Mouse (Mus musculus) forebrain, embryonic 14.5 days (tissue): ENCODE data around the gene Ubash3b. TPM values are rescaled to one million over a fixed set of nuclear protein-coding genes. Genes with fewer than 3 reads are reported as not detected.
A peak's percentile ranks its signal among the peaks of the same experiment; 100 is the strongest.

Source experiments
- ATAC-seq: fragments of 200-750 bp; cut with Nextera tagmentation; 2 replicates; pipeline ENCODE4 v1.8.0; 2017; ENCODE audit warnings: mild to moderate bottlenecking, moderate library complexity
- DNase-seq: peaks from one replicate; pipeline ENCODE4 v3.0.0-alpha.2; 2015; ENCODE audit warnings: low spot score
- H3K27ac ChIP-seq: fragments of 300-500 bp; sonication (generic); 2 replicates; pipeline ENCODE4 v1.5.1; 2014; ENCODE audit warnings: low read depth, mild to moderate bottlenecking, control low read depth, low read length, moderate library complexity
- H3K27me3 ChIP-seq: fragments of 300-500 bp; sonication (generic); replicated peaks from 2 replicates; pipeline ENCODE4 v1.6.1; 2014; ENCODE audit warnings: low read length, control low read depth, mixed read lengths; ENCODE audit not compliant: control insufficient read depth, insufficient read depth
- H3K36me3 ChIP-seq: fragments of 300-500 bp; sonication (generic); 2 replicates; pipeline ENCODE4 v1.6.1; 2014; ENCODE audit warnings: low read length, control low read depth; ENCODE audit not compliant: control insufficient read depth, insufficient read depth
- H3K4me1 ChIP-seq: fragments of 300-500 bp; sonication (generic); 2 replicates; pipeline ENCODE4 v1.6.1; 2014; ENCODE audit warnings: antibody characterized with exemption, low read length, control low read depth; ENCODE audit not compliant: control insufficient read depth, insufficient read depth
- H3K4me2 ChIP-seq: fragments of 300-500 bp; sonication (generic); 2 replicates; pipeline ENCODE4 v1.6.1; 2014; ENCODE audit warnings: mild to moderate bottlenecking, control low read depth, low read length
- H3K4me3 ChIP-seq: fragments of 300-500 bp; sonication (generic); 2 replicates; pipeline ENCODE4 v1.5.1; 2014; ENCODE audit warnings: low read depth, low read length, control low read depth
- H3K9ac ChIP-seq: fragments of 300-500 bp; sonication (generic); 2 replicates; pipeline ENCODE4 v1.6.1; 2014; ENCODE audit warnings: mild to moderate bottlenecking, low read length, control low read depth, moderate library complexity
- H3K9me3 ChIP-seq: fragments of 300-500 bp; sonication (generic); replicated peaks from 2 replicates; pipeline ENCODE4 v1.6.1; 2016; ENCODE audit warnings: low read length, control low read depth, mixed read lengths; ENCODE audit not compliant: control insufficient read depth
- WGBS: fragments of 180-500 bp; shearing (Covaris S2); extraction: QIAGEN DNeasy Blood & Tissue Kit; methylation state at CpG from one replicate; pipeline ENCODE4 v1.1.7; 2014; 5-methylcytosine and 5-hydroxymethylcytosine counted together
- polyA plus RNA-seq: library from polyadenylated mRNA; unstranded; fragments of >200 nt; fragmentation: Nextera tagmentation; extraction: Ambion mirVana; gene quantifications from 2 replicates; pipeline ENCODE4 v1.2.1, GENCODE M21; 2014

The Ubash3b gene
- polyA plus RNA-seq, 1 experiment from 2014 or later = 13.8 TPM

GRCm38 (mm10) chr9:41007785-41008184 is 153.7 kb downstream of the Ubash3b start:
- Histone ChIP-seq H3K4me2 (no peak overlapping the region), H3K4me3 (no peak overlapping the region), H3K36me3 (no peaks in the 10 kb centered on the region), H3K4me1 (peaks cover 23% of the 10 kb centered on the region), H3K27ac (no peak overlapping the region), H3K27me3 (no peaks in the 10 kb centered on the region), H3K9me3 (no peaks in the 10 kb centered on the region), H3K9ac (no peak overlapping the region)
- ATAC-seq (no peak), DNase-seq (no peak)
- WGBS = 21% methylated on average over 1 of the region's 1 CpGs

GRCm38 (mm10) chr9:41004415-41004814 is 157.1 kb downstream of the Ubash3b start, which contains the start of gene Crtam:
Crtam (minus strand) TSS chr9:41004628.
- Histone ChIP-seq H3K9me3 (no peaks in the 10 kb centered on the region; the same call in 1 of the 2 replicates), H3K36me3 (no peaks in the 10 kb centered on the region), H3K27me3 (no peaks in the 10 kb centered on the region), H3K4me2 (no peak within 1 kb of the TSS), H3K27ac (no peak within 1 kb of the TSS), H3K4me1 (peaks cover 2% of the 10 kb centered on the region; the same call in 1 of the 2 replicates), H3K9ac (no peak within 1 kb of the TSS; the same call in 1 of the 2 replicates), H3K4me3 (no peak within 1 kb of the TSS)
- DNase-seq = no peak
- WGBS = 83% methylated on average over 4 of the region's 4 CpGs
- no peak for ATAC-seq

DNA sequence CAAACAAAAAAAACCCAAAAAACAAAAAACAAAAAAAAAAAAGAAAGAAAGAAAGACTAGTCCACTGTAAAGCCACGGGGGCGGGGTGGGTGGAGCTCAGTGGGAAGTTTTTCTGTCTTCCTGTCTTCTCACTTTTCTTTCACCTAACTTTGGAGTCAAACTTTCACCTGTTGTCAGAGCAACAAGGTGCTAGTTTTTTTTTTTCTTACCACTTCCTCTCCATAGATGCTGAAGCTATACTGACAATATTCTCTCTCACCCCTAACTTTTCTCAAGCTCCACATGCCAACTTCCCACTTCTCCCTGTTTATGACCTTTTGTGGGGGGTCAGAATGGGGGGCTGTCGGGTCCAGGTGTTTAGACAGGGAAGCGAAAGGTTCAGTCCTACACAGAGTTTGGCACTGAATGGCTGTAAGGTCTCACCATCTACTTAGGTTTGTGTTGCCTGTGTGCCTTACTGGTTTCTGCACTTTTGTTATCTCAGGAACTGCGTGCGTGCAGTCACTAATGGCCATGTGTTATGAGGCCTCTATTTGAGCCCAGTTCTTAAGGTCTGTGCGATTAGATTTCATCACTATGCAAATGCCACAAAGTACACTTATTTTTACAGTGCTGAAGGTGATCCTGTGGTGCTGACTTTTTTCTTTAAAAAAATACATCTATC is 164.2 kb downstream of the Ubash3b start:
- DNase-seq = no peak
- no peaks in the 10 kb centered on the region; the same call in 1 of the 2 replicates for H3K9me3 ChIP-seq
- H3K4me1 ChIP-seq = peaks cover 2% of the 10 kb centered on the region; the same call in 1 of the 2 replicates
- no peaks in the 10 kb centered on the region for H3K27me3 ChIP-seq
- H3K4me3 ChIP-seq = no peak overlapping the region
- no peak overlapping the region for H3K27ac ChIP-seq
- no peak for ATAC-seq
- no peak overlapping the region for H3K4me2 ChIP-seq
- H3K36me3 ChIP-seq = no peaks in the 10 kb centered on the region
- no peak overlapping the region for H3K9ac ChIP-seq
- WGBS = 89% methylated on average over 7 of the region's 7 CpGs

DNA sequence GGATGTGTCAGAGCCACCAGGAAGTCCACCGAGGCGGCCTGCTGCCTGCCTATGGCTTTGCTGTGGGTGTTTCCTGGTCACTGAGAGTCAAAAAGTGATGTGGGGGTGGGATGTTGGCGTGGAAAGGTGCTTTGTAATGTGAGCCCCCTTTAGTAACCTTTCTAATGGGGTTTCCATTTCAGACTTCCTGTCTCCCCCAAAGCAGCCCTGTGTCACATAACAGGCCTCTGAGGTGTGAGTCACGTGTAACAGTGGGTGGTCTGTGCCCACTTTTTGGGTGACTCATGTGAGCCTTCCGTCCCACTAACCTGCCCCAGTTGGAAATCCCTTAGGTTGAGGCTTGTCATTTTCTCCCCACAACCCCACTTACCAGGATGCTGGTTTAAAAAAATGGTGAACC is 167.4 kb downstream of the Ubash3b start:
- H3K9ac ChIP-seq = no peak overlapping the region
- no peak overlapping the region for H3K4me2 ChIP-seq
- H3K9me3 ChIP-seq = no peaks in the 10 kb centered on the region
- ATAC-seq = no peak
- WGBS = 85% methylated on average over 5 of the region's 5 CpGs
- H3K4me3 ChIP-seq = no peak overlapping the region
- H3K27me3 ChIP-seq = no peaks in the 10 kb centered on the region
- 0 out of 2 replicates have a peak, but pooled peaks cover 5% of the 10 kb centered on the region for H3K4me1 ChIP-seq
- no peak for DNase-seq
- no peaks in the 10 kb centered on the region for H3K36me3 ChIP-seq
- H3K27ac ChIP-seq = no peak overlapping the region

DNA sequence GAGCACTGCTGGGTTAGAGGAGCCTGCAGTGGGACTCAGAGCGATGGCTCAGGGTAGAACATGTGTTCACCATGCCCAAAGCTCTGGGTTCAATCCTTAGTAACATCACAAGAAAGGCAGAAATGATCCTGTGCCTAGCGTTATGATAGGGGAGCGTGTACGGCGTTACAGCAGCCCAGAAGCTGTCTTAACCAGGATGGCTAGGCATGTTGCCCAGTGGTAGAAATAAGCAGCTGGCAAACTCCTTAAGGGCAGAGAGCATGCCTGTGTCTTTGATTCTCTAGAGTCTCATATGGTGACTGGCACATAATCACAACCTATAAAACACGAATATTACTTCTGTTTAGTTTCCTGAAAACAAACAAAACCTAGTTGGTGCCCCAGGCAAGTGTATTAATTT is 170.0 kb downstream of the Ubash3b start:
- no peak overlapping the region for H3K27ac ChIP-seq
- 78% methylated on average over 6 of the region's 6 CpGs for WGBS

GRCm38 (mm10) chr9:40989940-40990588 is 171.4 kb downstream of the Ubash3b start:
- Histone ChIP-seq H3K27me3 (no peaks in the 10 kb centered on the region), H3K9ac (peak overlapping the region; percentile 42; the same call in 1 of the 2 replicates), H3K4me2 (no peak overlapping the region), H3K9me3 (no peaks in the 10 kb centered on the region), H3K4me1 (0 out of 2 replicates have a peak, but pooled peaks cover 5% of the 10 kb centered on the region), H3K4me3 (no peak overlapping the region), H3K36me3 (no peaks in the 10 kb centered on the region), H3K27ac (peak overlapping the region; percentile 30; the same call in 1 of the 2 replicates)
- peak; percentile 84 for ATAC-seq
- WGBS = 43% methylated on average over 4 of the region's 4 CpGs
- DNase-seq = peak; percentile 93

More for the DNA sequence above, 170.0 kb downstream of the Ubash3b start:
- Histone ChIP-seq H3K4me3 (no peak overlapping the region), H3K36me3 (no peaks in the 10 kb centered on the region), H3K9ac (no peak overlapping the region), H3K4me1 (0 out of 2 replicates have a peak, but pooled peaks cover 5% of the 10 kb centered on the region), H3K9me3 (no peaks in the 10 kb centered on the region), H3K27me3 (no peaks in the 10 kb centered on the region), H3K4me2 (no peak overlapping the region)
- DNase-seq (peak; percentile 52), ATAC-seq (no peak)

DNA sequence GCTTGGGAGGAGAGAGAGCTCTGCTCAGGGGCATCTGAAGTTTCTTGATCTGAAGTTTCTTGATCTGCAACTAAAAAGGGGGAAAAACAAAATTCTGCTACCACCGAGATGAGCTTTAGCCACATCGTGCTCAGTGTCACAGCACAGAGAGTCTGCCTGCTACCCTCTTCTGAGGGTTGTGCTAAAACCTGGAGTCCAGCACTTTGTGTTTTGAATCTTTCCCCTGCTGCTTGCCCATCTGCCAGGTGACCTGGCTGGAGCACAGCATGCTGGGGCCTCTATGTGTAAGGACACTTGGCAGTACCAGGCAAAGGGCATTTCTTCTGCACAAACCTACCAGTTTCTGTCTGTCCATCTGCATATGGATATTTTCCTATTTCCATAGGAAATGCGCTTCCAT is 177.2 kb downstream of the Ubash3b start:
- Histone ChIP-seq H3K4me3 (no peak overlapping the region), H3K9me3 (no peaks in the 10 kb centered on the region), H3K4me2 (no peak overlapping the region), H3K27me3 (no peaks in the 10 kb centered on the region), H3K9ac (no peak overlapping the region), H3K27ac (no peak overlapping the region), H3K36me3 (no peaks in the 10 kb centered on the region), H3K4me1 (no peaks in the 10 kb centered on the region)
- ATAC-seq (no peak), DNase-seq (no peak)
- 70% methylated on average over 3 of the region's 3 CpGs for WGBS

GRCm38 (mm10) chr9:40983758-40984157 is 177.7 kb downstream of the Ubash3b start:
- no peaks in the 10 kb centered on the region for H3K4me1 ChIP-seq
- H3K9ac ChIP-seq = no peak overlapping the region
- WGBS = 86% methylated on average over 3 of the region's 3 CpGs

DNA sequence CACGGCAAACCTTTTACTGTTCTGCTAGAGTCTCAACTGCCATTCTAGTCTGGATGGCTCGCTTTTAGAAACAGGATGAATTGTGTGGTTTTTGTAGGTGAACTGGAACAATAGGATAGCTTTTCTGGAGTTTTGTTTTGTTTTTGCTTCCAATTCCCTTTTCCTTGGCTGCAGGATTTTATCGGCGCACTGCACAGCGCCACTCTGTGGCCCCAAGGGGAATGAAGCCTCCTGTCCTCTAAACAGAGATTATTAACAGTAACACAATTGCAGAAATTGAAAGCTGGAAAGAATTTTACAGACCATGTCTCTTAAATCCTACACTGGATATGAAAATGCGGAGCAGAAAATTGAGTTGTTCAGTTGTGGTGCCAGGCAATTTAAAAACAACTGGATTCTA is 179.0 kb downstream of the Ubash3b start:
- ATAC-seq (no peak), DNase-seq (peak; percentile 53)
- Histone ChIP-seq H3K4me2 (no peak overlapping the region), H3K9me3 (no peaks in the 10 kb centered on the region), H3K4me1 (no peaks in the 10 kb centered on the region), H3K9ac (no peak overlapping the region), H3K27ac (no peak overlapping the region), H3K36me3 (no peaks in the 10 kb centered on the region), H3K4me3 (no peak overlapping the region), H3K27me3 (no peaks in the 10 kb centered on the region)
- 29% methylated on average over 6 of the region's 6 CpGs for WGBS

More at GRCm38 (mm10) chr9:40983758-40984157, 177.7 kb downstream of the Ubash3b start:
- Histone ChIP-seq H3K27me3 (no peaks in the 10 kb centered on the region), H3K27ac (no peak overlapping the region), H3K4me3 (no peak overlapping the region), H3K4me2 (no peak overlapping the region), H3K36me3 (no peaks in the 10 kb centered on the region), H3K9me3 (no peaks in the 10 kb centered on the region)
- ATAC-seq = no peak
- no peak for DNase-seq
